Mouse (Mus musculus) heart, postnatal 0 days (tissue): Measurements from ENCODE around the gene Rab26. TPM values are rescaled to one million over a fixed set of nuclear protein-coding genes. Genes with fewer than 3 reads are reported as not detected.
A peak's percentile ranks its signal among the peaks of the same experiment; 100 is the strongest.

ENCODE experiments used
- ATAC-seq: fragments of 200-750 bp; cut with Nextera tagmentation; 2 replicates; pipeline ENCODE4 v1.8.0; 2017; ENCODE audit warnings: low read depth, moderate number of reproducible peaks, moderate library complexity; ENCODE audit not compliant: insufficient read depth
- DNase-seq: peaks from one replicate; pipeline ENCODE4 v3.0.0-alpha.2; 2016; ENCODE audit warnings: low spot score
- H3K27ac ChIP-seq: fragments of 300-500 bp; sonication (generic); 2 replicates; pipeline ENCODE4 v1.5.1; 2014; ENCODE audit warnings: low read depth, mild to moderate bottlenecking
- H3K27me3 ChIP-seq: fragments of 300-500 bp; sonication (generic); 2 replicates; pipeline ENCODE4 v1.6.1; 2014; ENCODE audit warnings: low read length, mixed read lengths; ENCODE audit not compliant: control insufficient read depth, insufficient read depth
- H3K36me3 ChIP-seq: fragments of 300-500 bp; sonication (generic); replicated peaks from 2 replicates; pipeline ENCODE4 v1.6.1; 2014; ENCODE audit warnings: low read length, mixed read lengths; ENCODE audit not compliant: control insufficient read depth, insufficient read depth
- H3K4me1 ChIP-seq: fragments of 300-500 bp; sonication (generic); 2 replicates; pipeline ENCODE4 v1.6.1; 2014; ENCODE audit warnings: antibody characterized with exemption; ENCODE audit not compliant: control insufficient read depth, insufficient read depth
- H3K4me2 ChIP-seq: fragments of 300-500 bp; sonication (generic); 2 replicates; pipeline ENCODE4 v1.6.1; 2014; ENCODE audit warnings: low read depth, mild to moderate bottlenecking, low read length, moderate library complexity
- H3K4me3 ChIP-seq: fragments of 300-500 bp; sonication (generic); 2 replicates; pipeline ENCODE4 v1.5.1; 2014; ENCODE audit warnings: low read depth, low read length
- H3K9ac ChIP-seq: fragments of 300-500 bp; sonication (generic); replicated peaks from 2 replicates; pipeline ENCODE4 v1.6.1; 2014; ENCODE audit warnings: low read depth, low read length, mixed read lengths
- H3K9me3 ChIP-seq: fragments of 300-500 bp; sonication (generic); replicated peaks from 2 replicates; pipeline ENCODE4 v1.6.1; 2016; ENCODE audit warnings: low read length; ENCODE audit not compliant: control insufficient read depth
- CTCF ChIP-seq: IDR thresholded peaks from 2 replicates; pipeline ENCODE4 v1.5.1; 2016; ENCODE audit warnings: antibody characterized with exemption, control low read depth, low read depth
- EP300 ChIP-seq: IDR thresholded peaks from 2 replicates; pipeline ENCODE4 v1.6.1; 2016; ENCODE audit warnings: antibody characterized with exemption, low read depth
- WGBS: fragments of 180-500 bp; shearing (Covaris S2); extraction: QIAGEN DNeasy Blood & Tissue Kit; methylation state at CpG from one replicate; pipeline ENCODE4 v1.1.7; 2014; 5-methylcytosine and 5-hydroxymethylcytosine counted together
- polyA plus RNA-seq: library from polyadenylated mRNA; unstranded; fragments of >200 nt; fragmentation: Nextera tagmentation; extraction: Ambion mirVana; gene quantifications from 2 replicates; pipeline ENCODE4 v1.2.1, GENCODE M21; 2015
- total RNA-seq: library from RNA; depleted of rRNA; stranded (reverse); fragments of >200 nt; gene quantifications from 2 replicates; pipeline ENCODE4 v1.2.3, GENCODE M21; 2014; ENCODE audit warnings: low replicate concordance

Rab26 gene
- total and polyA plus RNA-seq, 2 experiments from 2014 or later = 0.46 TPM; not detected in 1

DNA sequence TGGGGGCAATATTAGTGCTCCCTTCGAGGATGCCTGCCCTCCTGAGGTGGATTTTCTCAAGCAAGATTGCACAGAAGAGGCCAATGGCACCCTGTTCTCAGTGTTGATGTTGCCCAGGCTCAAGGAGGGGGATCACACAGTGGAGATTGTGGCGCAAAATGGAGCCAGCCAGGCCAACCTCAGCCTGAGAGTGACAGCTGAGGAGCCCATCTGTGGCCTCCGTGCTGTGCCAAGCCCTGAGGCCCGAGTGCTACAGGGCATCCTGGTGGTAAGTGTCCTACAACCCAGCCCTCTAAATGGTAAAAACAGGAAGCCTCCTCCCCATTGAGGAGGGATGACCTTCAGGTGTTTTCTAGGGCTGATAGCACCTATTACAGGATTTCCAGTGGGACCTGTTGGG lies 35.8 kb upstream of the Rab26 start:
- Histone ChIP-seq H3K27ac (no peak overlapping the region), H3K4me2 (no peak overlapping the region), H3K4me1 (peaks cover 11% of the 10 kb centered on the region), H3K4me3 (no peak overlapping the region), H3K27me3 (no peaks in the 10 kb centered on the region), H3K36me3 (peaks cover 79% of the 10 kb centered on the region), H3K9ac (no peak overlapping the region), H3K9me3 (no peaks in the 10 kb centered on the region)
- WGBS = 87% methylated on average over 4 of the region's 4 CpGs
- no peak for TF ChIP-seq EP300
- no peak for TF ChIP-seq CTCF
- DNase-seq (no peak), ATAC-seq (no peak)

DNA sequence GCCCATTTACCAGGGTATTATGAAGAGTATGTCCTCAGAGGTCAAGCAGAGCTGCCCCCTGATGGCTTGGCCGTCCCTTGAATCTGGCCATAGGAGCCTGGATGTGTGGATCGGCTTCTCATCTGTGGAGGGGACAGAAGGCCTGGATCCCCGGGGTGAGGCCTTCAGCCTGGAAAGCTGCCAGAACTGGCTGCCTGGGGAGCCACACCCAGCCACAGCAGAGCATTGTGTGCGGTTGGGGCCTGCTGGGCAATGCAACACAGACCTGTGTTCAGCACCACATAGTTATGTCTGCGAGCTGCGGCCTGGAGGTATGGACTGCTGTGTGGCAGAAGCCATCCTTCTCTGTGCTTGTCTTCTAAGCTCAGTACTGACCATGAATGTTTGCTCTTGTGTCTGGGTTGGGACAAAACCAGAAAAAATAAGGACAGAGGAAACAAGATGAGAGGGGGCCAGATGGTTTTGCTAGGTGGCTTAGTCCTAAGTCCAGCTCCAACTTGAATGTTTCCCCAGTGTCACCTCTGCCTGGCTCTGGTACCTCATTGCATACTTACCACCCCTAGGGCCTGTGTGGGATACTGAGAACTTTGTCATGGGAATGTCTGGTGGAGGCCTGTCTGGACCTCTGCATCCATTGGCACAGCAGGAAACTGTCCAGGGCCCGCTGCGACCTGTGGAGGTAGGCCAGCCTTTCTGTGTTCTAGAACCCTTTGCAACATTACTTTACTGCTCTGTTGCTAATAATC lies 33.2 kb upstream of the Rab26 start:
- no peak overlapping the region for H3K4me3 ChIP-seq
- peak overlapping the region; percentile 51 for H3K27ac ChIP-seq
- peaks cover 11% of the 10 kb centered on the region for H3K4me1 ChIP-seq
- no peak overlapping the region for H3K4me2 ChIP-seq
- 0 out of 2 replicates have a peak overlapping the region, but pooled peaks have one; percentile 26 for H3K9ac ChIP-seq
- H3K9me3 ChIP-seq = no peaks in the 10 kb centered on the region
- TF ChIP-seq CTCF (no peak), EP300 (no peak)
- 43% methylated on average over 8 of the region's 8 CpGs for WGBS
- DNase-seq = peak; percentile 38
- peaks cover 53% of the 10 kb centered on the region for H3K36me3 ChIP-seq
- no peaks in the 10 kb centered on the region for H3K27me3 ChIP-seq
- ATAC-seq = peak; percentile 45

DNA sequence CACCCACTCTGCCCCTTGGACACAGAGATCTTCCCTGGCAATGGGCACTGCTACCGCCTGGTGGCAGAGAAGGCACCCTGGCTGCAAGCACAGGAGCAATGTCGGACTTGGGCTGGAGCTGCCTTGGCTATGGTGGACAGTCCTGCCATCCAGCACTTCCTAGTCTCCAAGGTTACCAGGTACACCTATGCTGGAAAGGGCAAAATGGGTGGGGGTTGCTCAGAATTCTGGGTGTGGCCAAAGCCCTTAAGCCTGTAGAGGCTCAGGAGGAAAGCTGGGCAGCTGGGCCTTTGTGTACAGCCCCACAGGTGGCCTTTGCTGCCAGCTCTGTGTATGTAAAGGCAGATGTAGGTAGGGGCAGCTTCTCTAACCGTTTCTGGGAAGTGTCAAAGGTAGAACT lies 31.8 kb upstream of the Rab26 start:
- no peaks in the 10 kb centered on the region for H3K9me3 ChIP-seq
- no peak overlapping the region for H3K9ac ChIP-seq
- ATAC-seq (no peak), DNase-seq (no peak)
- no peaks in the 10 kb centered on the region for H3K27me3 ChIP-seq
- H3K4me3 ChIP-seq = no peak overlapping the region
- TF ChIP-seq EP300 = no peak
- TF ChIP-seq CTCF = no peak
- H3K36me3 ChIP-seq = peaks cover 40% of the 10 kb centered on the region
- H3K4me2 ChIP-seq = no peak overlapping the region
- no peak overlapping the region for H3K27ac ChIP-seq
- 88% methylated on average over 3 of the region's 3 CpGs for WGBS
- H3K4me1 ChIP-seq = peaks cover 16% of the 10 kb centered on the region

- H3K4me1 ChIP-seq = peaks cover 23% of the 10 kb centered on the region
- no peak for DNase-seq
- no peak overlapping the region for H3K9ac ChIP-seq
- TF ChIP-seq EP300 (no peak), CTCF (no peak)
- no peaks in the 10 kb centered on the region for H3K27me3 ChIP-seq
- H3K36me3 ChIP-seq = peaks cover 35% of the 10 kb centered on the region
- 79% methylated on average over 3 of the region's 3 CpGs for WGBS
- no peak overlapping the region for H3K27ac ChIP-seq
- no peaks in the 10 kb centered on the region for H3K9me3 ChIP-seq
- no peak overlapping the region for H3K4me3 ChIP-seq
- no peak for ATAC-seq
- no peak overlapping the region for H3K4me2 ChIP-seq
These were observed 31.1 kb upstream of the Rab26 start for GRCm38 (mm10) chr17:24565092-24565491.

GRCm38 (mm10) chr17:24564422-24564821 lies 30.4 kb upstream of the Rab26 start:
- Histone ChIP-seq H3K27ac (no peak overlapping the region), H3K4me3 (no peak overlapping the region), H3K4me2 (no peak overlapping the region), H3K4me1 (peaks cover 28% of the 10 kb centered on the region), H3K9me3 (no peaks in the 10 kb centered on the region), H3K27me3 (no peaks in the 10 kb centered on the region), H3K9ac (no peak overlapping the region), H3K36me3 (peaks cover 28% of the 10 kb centered on the region)
- 85% methylated on average over 4 of the region's 4 CpGs for WGBS
- DNase-seq (no peak), ATAC-seq (no peak)
- no peak for TF ChIP-seq EP300

DNA sequence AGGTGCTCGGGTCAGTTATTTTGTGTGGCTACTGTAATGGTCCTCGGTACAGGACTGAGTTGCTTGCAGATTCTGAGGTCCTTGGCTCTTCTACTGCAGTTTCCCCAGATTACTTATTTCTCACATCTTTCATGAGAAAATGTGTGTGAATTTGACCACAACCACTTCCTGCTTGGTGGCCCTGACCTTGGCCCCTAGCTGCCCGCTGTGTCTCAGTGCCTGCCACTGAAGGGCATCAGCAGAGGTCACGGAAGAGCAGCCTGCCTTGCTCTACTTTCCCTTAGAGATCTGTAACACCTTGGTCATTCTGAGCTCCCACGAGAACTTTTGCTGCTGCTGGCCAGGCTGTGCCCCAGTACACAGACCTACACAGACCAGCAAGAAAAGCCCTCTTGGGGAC lies 29.6 kb upstream of the Rab26 start:
- Histone ChIP-seq H3K4me2 (no peak overlapping the region), H3K4me1 (peaks cover 36% of the 10 kb centered on the region), H3K36me3 (peaks cover 20% of the 10 kb centered on the region), H3K4me3 (no peak overlapping the region), H3K27ac (no peak overlapping the region), H3K27me3 (no peaks in the 10 kb centered on the region), H3K9me3 (no peaks in the 10 kb centered on the region), H3K9ac (no peak overlapping the region)
- no peak for TF ChIP-seq CTCF
- TF ChIP-seq EP300 = no peak
- no peak for ATAC-seq
- 68% methylated on average over 5 of the region's 5 CpGs for WGBS
- no peak for DNase-seq
